Mouse (Mus musculus) CH12.LX (cell line): Measurements from ENCODE around the gene 4930516K23Rik.

ENCODE experiments used
- BHLHE40 ChIP-seq: IDR thresholded peaks from 2 replicates; pipeline ENCODE4 v1.6.1; 2011; ENCODE audit warnings: mild to moderate bottlenecking, low read depth, low read length, improper control_type of control experiment
- CTCF ChIP-seq, 2 experiments: IDR thresholded peaks in 1 of 2; conservative IDR thresholded peaks in 1 of 2; 2 replicates each; pipeline ENCODE4 v1.5.1; 2011 to 2012; ENCODE audit warnings: low read depth in 2 of 2, low read length in 2 of 2, improper control_type of control experiment in 1 of 2, inconsistent platforms in 1 of 2, mild to moderate bottlenecking in 1 of 2, moderate library complexity in 1 of 2
- E2F4 ChIP-seq: IDR thresholded peaks from 2 replicates; pipeline ENCODE4 v1.6.1; 2011; ENCODE audit warnings: low read depth, low read length, improper control_type of control experiment; ENCODE audit not compliant: insufficient replicate concordance
- ELF1 ChIP-seq: IDR thresholded peaks from 2 replicates; pipeline ENCODE4 v1.6.1; 2014; ENCODE audit warnings: low read depth, mild to moderate bottlenecking, inconsistent platforms, low read length, improper control_type of control experiment
- NRF1 ChIP-seq: IDR thresholded peaks from 2 replicates; pipeline ENCODE4 v1.6.1; 2014; ENCODE audit warnings: low read depth, mild to moderate bottlenecking, inconsistent platforms, low read length, improper control_type of control experiment, moderate library complexity
- SMC3 ChIP-seq: IDR thresholded peaks from 2 replicates; pipeline ENCODE4 v1.6.1; 2011; ENCODE audit warnings: low read depth, low read length, improper control_type of control experiment
- UBTF ChIP-seq: IDR thresholded peaks from 2 replicates; pipeline ENCODE4 v1.6.1; 2012; ENCODE audit warnings: low read depth, mild to moderate bottlenecking, inconsistent platforms, low read length, improper control_type of control experiment, moderate library complexity
- USF1 ChIP-seq: IDR thresholded peaks from 2 replicates; pipeline ENCODE4 v1.6.1; 2014; ENCODE audit warnings: low read depth, mild to moderate bottlenecking, inconsistent platforms, low read length, improper control_type of control experiment

DNA sequence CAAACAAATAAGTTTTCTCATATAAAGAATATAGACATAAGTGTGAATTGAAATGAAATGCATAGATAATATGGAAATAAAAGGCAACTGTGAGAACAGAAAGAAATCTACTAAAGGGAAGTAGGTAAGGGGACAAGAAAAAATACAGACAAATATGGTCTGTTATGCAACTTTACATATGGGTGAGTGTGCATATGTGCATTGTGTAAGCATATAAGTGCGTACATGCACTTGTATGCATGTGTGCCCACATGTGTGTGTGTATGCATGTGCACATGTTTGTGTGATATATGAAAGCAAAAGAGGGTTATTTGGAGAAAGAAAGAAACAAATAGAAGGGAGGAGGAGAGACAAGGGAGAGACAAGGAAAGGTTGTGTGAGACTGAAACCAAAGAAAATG lies 42.3 kb downstream of the 4930516K23Rik start:
- TF ChIP-seq USF1 = no peak
- no peak for TF ChIP-seq SMC3
- no peak for TF ChIP-seq E2F4
- no peak for TF ChIP-seq BHLHE40
- no peak for TF ChIP-seq NRF1
- TF ChIP-seq UBTF = no peak
- no peak for TF ChIP-seq CTCF (conservative IDR thresholded peaks at IDR 0.05 in 1 of 2, IDR thresholded peaks at IDR 0.05 in 1 of 2; ENCODE audit: low read depth in 2 of 2, low read length in 2 of 2)
- no peak for TF ChIP-seq ELF1
